Mouse (Mus musculus) embryonic facial prominence, embryonic 11.5 days (tissue): Measurements from ENCODE around the gene Dnah14. TPM values are rescaled to one million over a fixed set of nuclear protein-coding genes. Genes with fewer than 3 reads are reported as not detected.

ENCODE experiments used
- ATAC-seq: fragments of 200-750 bp; cut with Nextera tagmentation; replicated peaks from 2 replicates; pipeline ENCODE4 v1.8.0; 2017; ENCODE audit warnings: low read depth; ENCODE audit not compliant: insufficient number of reproducible peaks, low FRiP score, low TSS enrichment
- DNase-seq: peaks from one replicate; pipeline ENCODE4 v3.0.0-alpha.2; 2015; ENCODE audit warnings: low spot score
- H3K27ac ChIP-seq: fragments of 300-500 bp; sonication (generic); replicated peaks from 2 replicates; pipeline ENCODE4 v1.5.1; 2014; ENCODE audit warnings: mild to moderate bottlenecking, low read depth, low read length, control low read depth
- H3K27me3 ChIP-seq: fragments of 300-500 bp; sonication (generic); 2 replicates; pipeline ENCODE4 v1.6.1; 2014; ENCODE audit warnings: mild to moderate bottlenecking, low read length, moderate library complexity, mixed read lengths; ENCODE audit not compliant: control insufficient read depth, insufficient read depth
- H3K36me3 ChIP-seq: fragments of 300-500 bp; sonication (generic); replicated peaks from 2 replicates; pipeline ENCODE4 v1.6.1; 2014; ENCODE audit warnings: low read depth, mild to moderate bottlenecking, low read length, moderate library complexity, mixed read lengths; ENCODE audit not compliant: control insufficient read depth, insufficient read depth
- H3K4me1 ChIP-seq: fragments of 300-500 bp; sonication (generic); 2 replicates; pipeline ENCODE4 v1.6.1; 2014; ENCODE audit warnings: low read length, mixed read lengths; ENCODE audit not compliant: control insufficient read depth, insufficient read depth
- H3K4me2 ChIP-seq: fragments of 300-500 bp; sonication (generic); 2 replicates; pipeline ENCODE4 v1.6.1; 2014; ENCODE audit warnings: low read depth, mild to moderate bottlenecking, control low read depth, low read length, moderate library complexity
- H3K4me3 ChIP-seq: fragments of 300-500 bp; sonication (generic); 2 replicates; pipeline ENCODE4 v1.5.1; 2014; ENCODE audit warnings: low read depth, low read length, control low read depth
- H3K9ac ChIP-seq: fragments of 300-500 bp; sonication (generic); replicated peaks from 2 replicates; pipeline ENCODE4 v1.6.1; 2014; ENCODE audit warnings: mild to moderate bottlenecking, control low read depth, low read length
- H3K9me3 ChIP-seq: fragments of 300-500 bp; sonication (generic); replicated peaks from 2 replicates; pipeline ENCODE4 v1.6.1; 2016; ENCODE audit warnings: mild to moderate bottlenecking, low read length, inconsistent platforms, mixed read lengths; ENCODE audit not compliant: control insufficient read depth
- WGBS: fragments of 180-500 bp; shearing (Covaris S2); extraction: QIAGEN DNeasy Blood & Tissue Kit; methylation state at CpG from one replicate; pipeline ENCODE4 v1.1.7; 2014; 5-methylcytosine and 5-hydroxymethylcytosine counted together
- polyA plus RNA-seq: library from polyadenylated mRNA; unstranded; fragments of >200 nt; fragmentation: Nextera tagmentation; extraction: Ambion mirVana; gene quantifications from 2 replicates; pipeline ENCODE4 v1.2.1, GENCODE M21; 2014

The Dnah14 gene
- polyA plus RNA-seq, 1 experiment from 2014 or later, result 1.9 TPM

DNA sequence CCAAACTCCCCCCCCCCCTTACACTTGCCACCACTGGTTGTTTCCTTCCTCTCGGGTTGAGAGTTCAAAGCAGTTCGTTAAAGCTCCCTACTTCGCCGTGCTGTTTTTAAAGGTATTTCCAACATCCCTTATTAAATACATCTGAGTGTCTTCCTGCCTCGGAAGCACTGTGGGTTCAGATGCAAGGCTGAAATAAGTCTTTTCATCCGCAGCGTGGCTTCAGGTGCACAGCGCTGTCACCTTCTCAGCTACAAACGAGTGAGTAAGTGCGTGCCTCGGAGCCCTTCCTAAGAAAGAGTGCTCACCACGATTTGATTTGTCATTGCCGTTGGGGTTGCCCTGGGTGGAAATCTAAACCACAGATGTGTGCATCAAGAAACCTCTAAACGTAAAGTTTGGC is 266.4 kb downstream of the Dnah14 start, which contains the start of gene Lbr:
TSS of gene Lbr (minus strand) at position 266 of the 400 bp plus-strand sequence.
- H3K4me1 ChIP-seq, result peaks cover 2% of the 10 kb centered on the region; the same call in 1 of the 2 replicates
- under 1% methylated on average over 14 of the region's 14 CpGs for WGBS
- H3K9me3 ChIP-seq, result no peaks in the 10 kb centered on the region
- peak within 1 kb of the TSS; percentile 87 for H3K4me3 ChIP-seq
- ATAC-seq (no peak), DNase-seq (peak; percentile 49)
- no peaks in the 10 kb centered on the region for H3K27me3 ChIP-seq
- peak within 1 kb of the TSS; percentile 81 for H3K4me2 ChIP-seq
- H3K36me3 ChIP-seq, result no peaks in the 10 kb centered on the region
- H3K27ac ChIP-seq, result peak within 1 kb of the TSS; percentile 92
- H3K9ac ChIP-seq, result peak within 1 kb of the TSS; percentile 92

DNA sequence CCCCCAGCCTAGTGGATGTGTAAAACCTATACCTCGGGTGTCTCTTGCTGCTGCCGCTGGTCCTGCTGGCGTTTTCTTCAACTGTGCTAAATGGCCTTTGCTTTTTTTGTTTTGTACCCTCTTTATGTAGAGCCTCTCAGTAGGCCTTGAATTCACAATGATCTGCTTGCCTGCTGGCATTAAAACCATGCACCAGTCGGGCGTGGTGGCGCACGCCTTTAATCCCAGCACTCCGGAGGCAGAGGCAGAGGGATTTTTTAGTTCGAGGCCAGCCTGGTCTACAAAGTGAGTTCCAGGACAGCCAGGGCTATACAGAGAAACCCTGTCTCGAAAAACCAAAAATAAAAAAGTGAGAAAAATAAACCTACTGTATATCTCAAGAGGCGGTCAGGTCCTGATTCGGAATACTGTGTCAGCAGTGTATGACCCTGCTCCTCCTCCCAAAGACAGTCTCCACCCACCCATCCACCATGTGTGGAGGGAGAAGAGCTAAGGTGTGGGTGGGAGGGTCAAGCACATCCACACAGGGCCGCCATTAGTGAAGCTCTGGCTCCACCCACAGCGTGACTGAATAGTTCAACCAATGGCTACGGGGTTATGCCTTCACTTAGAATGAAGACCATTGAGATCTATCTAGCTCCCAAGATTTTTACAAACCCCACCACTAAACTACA is 268.7 kb downstream of the Dnah14 start:
- 76% methylated on average over 15 of the region's 15 CpGs for WGBS
- no peaks in the 10 kb centered on the region; the same call in 1 of the 2 replicates for H3K4me1 ChIP-seq
- DNase-seq (no peak), ATAC-seq (no peak)
- no peak overlapping the region for H3K4me3 ChIP-seq
- H3K27me3 ChIP-seq, result no peaks in the 10 kb centered on the region
- H3K9ac ChIP-seq, result no peak overlapping the region
- H3K36me3 ChIP-seq, result no peaks in the 10 kb centered on the region
- no peak overlapping the region for H3K4me2 ChIP-seq
- no peaks in the 10 kb centered on the region for H3K9me3 ChIP-seq
- H3K27ac ChIP-seq, result no peak overlapping the region

DNA sequence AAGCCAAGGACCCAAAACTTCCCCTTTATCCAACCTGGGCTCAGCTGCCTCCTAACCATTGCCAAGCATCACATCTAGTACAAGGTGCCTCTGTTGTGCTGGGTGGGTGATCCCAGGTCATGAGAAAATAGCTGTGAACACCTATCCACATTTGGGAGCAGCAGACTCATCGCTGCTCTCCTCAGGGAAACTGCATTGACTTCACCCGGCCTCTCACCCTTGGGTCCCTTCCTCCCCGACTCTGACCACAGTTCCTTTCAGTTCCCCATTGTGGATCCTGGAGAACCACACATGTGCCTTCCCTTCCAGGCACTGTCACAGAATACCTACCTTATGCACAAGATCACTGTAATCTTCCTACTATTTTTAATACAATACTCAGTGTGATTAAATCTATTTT is 269.4 kb downstream of the Dnah14 start:
- H3K9me3 ChIP-seq, result no peaks in the 10 kb centered on the region
- ATAC-seq (no peak), DNase-seq (no peak)
- no peaks in the 10 kb centered on the region for H3K36me3 ChIP-seq
- WGBS, result 88% methylated on average over 3 of the region's 3 CpGs
- H3K9ac ChIP-seq, result no peak overlapping the region
- no peaks in the 10 kb centered on the region for H3K27me3 ChIP-seq
- H3K4me3 ChIP-seq, result no peak overlapping the region
- no peak overlapping the region for H3K27ac ChIP-seq
- H3K4me1 ChIP-seq, result no peaks in the 10 kb centered on the region; the same call in 1 of the 2 replicates
- H3K4me2 ChIP-seq, result no peak overlapping the region

DNA sequence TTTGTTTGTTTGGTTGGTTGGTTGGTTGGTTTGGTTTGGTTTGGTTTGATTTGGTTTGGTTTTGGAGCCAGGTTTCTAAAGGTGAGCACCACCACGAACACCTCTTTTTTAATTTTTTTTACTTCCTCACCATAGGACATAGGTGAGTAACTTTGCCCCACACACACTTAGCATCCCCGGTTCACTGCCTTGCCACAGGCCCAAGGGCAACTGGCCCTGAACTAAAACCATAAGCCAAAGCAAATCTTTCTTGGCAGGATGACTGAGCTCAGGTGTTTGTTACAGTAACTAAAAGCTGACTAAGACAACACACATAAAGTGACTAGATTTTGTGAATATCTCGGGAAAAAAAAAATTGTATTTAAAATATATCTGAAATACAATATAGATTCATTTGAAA is 271.0 kb downstream of the Dnah14 start:
- no peaks in the 10 kb centered on the region; the same call in 1 of the 2 replicates for H3K4me1 ChIP-seq
- no peak overlapping the region for H3K27ac ChIP-seq
- 88% methylated on average over 3 of the region's 3 CpGs for WGBS
- no peak for ATAC-seq
- H3K9ac ChIP-seq, result no peak overlapping the region
- H3K4me3 ChIP-seq, result no peak overlapping the region
- no peaks in the 10 kb centered on the region for H3K27me3 ChIP-seq
- no peaks in the 10 kb centered on the region for H3K36me3 ChIP-seq
- H3K4me2 ChIP-seq, result no peak overlapping the region
- DNase-seq, result no peak
- H3K9me3 ChIP-seq, result no peaks in the 10 kb centered on the region

- Histone ChIP-seq H3K9me3 (no peaks in the 10 kb centered on the region), H3K4me1 (no peaks in the 10 kb centered on the region; the same call in 1 of the 2 replicates), H3K36me3 (no peaks in the 10 kb centered on the region), H3K4me2 (no peak overlapping the region), H3K27me3 (no peaks in the 10 kb centered on the region), H3K4me3 (no peak overlapping the region), H3K9ac (no peak overlapping the region), H3K27ac (no peak overlapping the region)
- no peak for DNase-seq
- WGBS, result 86% methylated on average over 1 of the region's 1 CpGs
- ATAC-seq, result no peak
Observed at GRCm38 (mm10) chr1:181848210-181848609, 271.9 kb downstream of the Dnah14 start.

DNA sequence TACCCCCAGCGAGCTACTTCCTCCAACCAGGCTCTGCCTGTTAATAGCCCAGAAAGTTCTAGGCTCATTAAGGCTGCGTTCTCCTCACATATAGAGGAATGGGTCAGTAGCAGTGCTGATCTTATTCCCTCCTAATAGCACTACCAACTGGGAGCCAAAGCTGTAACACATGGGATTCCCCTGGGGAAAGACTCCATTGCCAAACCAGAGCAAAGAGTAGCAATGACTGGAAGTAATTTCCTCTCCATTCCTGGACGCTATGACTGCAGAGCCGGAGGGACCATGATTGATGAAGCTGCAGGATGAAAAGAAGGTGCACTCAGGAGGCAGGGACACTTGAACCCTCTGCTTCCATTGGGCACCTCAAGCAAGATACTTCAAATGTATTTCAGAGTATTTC is 274.1 kb downstream of the Dnah14 start:
- Histone ChIP-seq H3K4me3 (no peak overlapping the region), H3K27ac (no peak overlapping the region), H3K9me3 (no peaks in the 10 kb centered on the region), H3K27me3 (no peaks in the 10 kb centered on the region), H3K9ac (no peak overlapping the region), H3K4me1 (no peaks in the 10 kb centered on the region), H3K36me3 (no peaks in the 10 kb centered on the region), H3K4me2 (no peak overlapping the region)
- 63% methylated on average over 4 of the region's 4 CpGs for WGBS
- DNase-seq (no peak), ATAC-seq (no peak)

- ATAC-seq (no peak), DNase-seq (no peak)
- Histone ChIP-seq H3K9ac (no peak overlapping the region), H3K27me3 (no peaks in the 10 kb centered on the region), H3K36me3 (no peaks in the 10 kb centered on the region), H3K4me1 (no peaks in the 10 kb centered on the region), H3K9me3 (no peaks in the 10 kb centered on the region), H3K4me3 (no peak overlapping the region), H3K4me2 (no peak overlapping the region), H3K27ac (no peak overlapping the region)
- 84% methylated on average over 12 of the region's 12 CpGs for WGBS
Observed at GRCm38 (mm10) chr1:181851521-181852310, 275.4 kb downstream of the Dnah14 start.

- no peaks in the 10 kb centered on the region for H3K9me3 ChIP-seq
- no peak for DNase-seq
- H3K9ac ChIP-seq, result no peak overlapping the region
- H3K27me3 ChIP-seq, result no peaks in the 10 kb centered on the region
- H3K36me3 ChIP-seq, result no peaks in the 10 kb centered on the region
- no peak overlapping the region for H3K4me3 ChIP-seq
- no peak; the same call in 1 of the 2 replicates for ATAC-seq
- no peaks in the 10 kb centered on the region for H3K4me1 ChIP-seq
- WGBS, result 45% methylated on average over 13 of the region's 13 CpGs
- no peak overlapping the region for H3K4me2 ChIP-seq
- no peak overlapping the region for H3K27ac ChIP-seq
Observed at GRCm38 (mm10) chr1:181852466-181852865, 276.1 kb downstream of the Dnah14 start.
